Comparison of ENCODE assay signal across 8 mouse cellular contexts in the genomic region with DNA sequence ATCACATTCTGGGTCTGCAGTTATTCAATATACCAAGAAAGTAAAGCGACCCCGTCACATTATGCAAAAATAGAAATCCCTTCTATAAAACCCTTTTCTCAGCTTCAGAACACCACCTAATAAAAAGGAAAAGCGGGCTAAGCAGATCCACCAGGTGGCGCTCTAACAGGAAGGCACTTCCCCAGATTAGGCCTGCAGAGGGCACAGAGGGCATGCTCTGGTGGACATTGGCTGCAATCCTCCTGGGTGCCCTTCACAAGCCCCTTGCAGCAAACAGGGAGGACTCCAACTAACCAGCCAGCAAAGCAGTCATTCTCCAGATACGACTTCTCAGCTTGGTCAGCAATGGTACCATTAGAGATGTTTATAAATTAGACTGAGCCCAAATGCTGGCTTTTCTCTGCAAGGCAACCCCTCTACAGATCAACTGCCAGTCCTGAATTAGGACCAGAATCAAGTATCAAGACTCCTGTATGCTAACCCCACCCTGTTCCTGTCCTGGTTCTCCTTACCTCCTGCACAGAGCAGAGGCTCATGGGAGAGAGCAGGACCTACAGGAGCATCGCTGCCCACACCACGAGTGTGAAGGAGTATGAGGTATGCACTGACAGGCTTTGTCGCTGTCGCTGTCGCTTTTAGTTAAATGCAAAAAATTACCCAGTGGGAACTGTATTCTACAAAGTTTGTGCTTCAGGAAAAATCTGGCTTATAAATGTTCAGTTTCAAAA. TPM values are rescaled to one million over a fixed set of nuclear protein-coding genes. Genes with fewer than 3 reads are reported as not detected.
A peak's percentile ranks its signal among the peaks of the same experiment; 100 is the strongest.
DNase-seq lines count a peak whose midpoint lies in the region; ATAC-seq and TF ChIP-seq lines count a peak whose summit lies in the region.

No protein-coding gene starts in this region.

- TF ChIP-seq EP300 in stomach, postnatal 0 days (optimal IDR thresholded peaks at IDR 0.05): no peak

- peak; percentile 93 for TF ChIP-seq CTCF in hindbrain, postnatal 0 days (IDR thresholded peaks at IDR 0.05; ENCODE audit: low read depth)
- TF ChIP-seq CTCF in stomach, postnatal 0 days (IDR thresholded peaks at IDR 0.05; ENCODE audit: low read depth): peak; percentile 95

- peak; percentile 76 for DNase-seq in liver
- peak; percentile 75 for DNase-seq in cerebellum, adult 8-10 months
- DNase-seq in gastrocnemius, adult 18-20 months (ENCODE audit: low spot score): peak; percentile 67
- DNase-seq in hindbrain, postnatal 0 days (ENCODE audit: low spot score): peak; percentile 82
- peak; percentile 31 to 79 for DNase-seq in left cerebral cortex, postnatal 10 days (ENCODE audit: extremely low spot score in 1 of 2, low spot score in 2 of 2)
- peak; percentile 85 for DNase-seq in naive thymus-derived CD4-positive, alpha-beta T cell, adult 2 months (ENCODE audit: low read depth)
- DNase-seq in stomach, postnatal 0 days (ENCODE audit: low spot score): peak; percentile 76

- H3K4me3 ChIP-seq in liver, embryonic 12.5 days: no peak overlapping the region
- H3K4me3 ChIP-seq in hindbrain, postnatal 0 days (ENCODE audit: low read length): no peak overlapping the region
- no peak overlapping the region for H3K4me3 ChIP-seq in stomach, postnatal 0 days (ENCODE audit: low read depth, low read length)

- no peak overlapping the region for H3K9ac ChIP-seq in liver, embryonic 12.5 days
- H3K9ac ChIP-seq in hindbrain, postnatal 0 days (replicated peaks; ENCODE audit: low read length): no peak overlapping the region
- H3K9ac ChIP-seq in stomach, postnatal 0 days (ENCODE audit: low read length): no peak overlapping the region

- H3K27ac ChIP-seq in liver, embryonic 12.5 days: no peak overlapping the region
- H3K27ac ChIP-seq in hindbrain, postnatal 0 days: no peak overlapping the region
- no peak overlapping the region for H3K27ac ChIP-seq in stomach, postnatal 0 days (replicated peaks)

- intact Hi-C loops in left cerebral cortex, postnatal 10 days (cut with DNase I): loop anchor here (2.0 to 5.0 kb wide), 2 partner anchors 184 to 228 kb away; no protein-coding TSS in a partner anchor

- no peaks in the 10 kb centered on the region for H3K9me3 ChIP-seq in liver, embryonic 12.5 days (replicated peaks)
- no peaks in the 10 kb centered on the region for H3K9me3 ChIP-seq in hindbrain, postnatal 0 days (ENCODE audit: low read length)
- no peaks in the 10 kb centered on the region for H3K9me3 ChIP-seq in stomach, postnatal 0 days (ENCODE audit: control insufficient read depth, low read length)

- no peaks in the 10 kb centered on the region for H3K27me3 ChIP-seq in liver, embryonic 12.5 days (replicated peaks)
- no peaks in the 10 kb centered on the region for H3K27me3 ChIP-seq in hindbrain, postnatal 0 days (ENCODE audit: insufficient read depth, low read length)
- no peaks in the 10 kb centered on the region for H3K27me3 ChIP-seq in stomach, postnatal 0 days (ENCODE audit: control insufficient read depth, insufficient read depth, low read length)

- H3K4me2 ChIP-seq in liver, embryonic 12.5 days: no peak overlapping the region
- no peak overlapping the region for H3K4me2 ChIP-seq in hindbrain, postnatal 0 days (ENCODE audit: low read depth, low read length)
- H3K4me2 ChIP-seq in stomach, postnatal 0 days (replicated peaks; ENCODE audit: low read depth): no peak overlapping the region

- no peaks in the 10 kb centered on the region for H3K4me1 ChIP-seq in liver, embryonic 12.5 days
- no peaks in the 10 kb centered on the region for H3K4me1 ChIP-seq in hindbrain, postnatal 0 days (ENCODE audit: insufficient read depth, low read length)
- H3K4me1 ChIP-seq in stomach, postnatal 0 days (replicated peaks; ENCODE audit: control insufficient read depth, insufficient read depth): no peaks in the 10 kb centered on the region

- no peak for ATAC-seq in liver, embryonic 12.5 days
- ATAC-seq in hindbrain, postnatal 0 days: peak; percentile 77
- 0 out of 2 replicates have a peak, but pooled peaks have one; percentile 29 for ATAC-seq in stomach, postnatal 0 days (ENCODE audit: low FRiP score, low TSS enrichment)

- H3K36me3 ChIP-seq in liver, embryonic 12.5 days: peaks cover 6% of the 10 kb centered on the region
- peaks cover 4% of the 10 kb centered on the region; the same call in 1 of the 2 replicates for H3K36me3 ChIP-seq in hindbrain, postnatal 0 days (ENCODE audit: insufficient read depth, low read length)
- H3K36me3 ChIP-seq in stomach, postnatal 0 days (ENCODE audit: control insufficient read depth, insufficient read depth, low read length): no peaks in the 10 kb centered on the region

- 58% methylated on average over 10 of the region's 10 CpGs for whole genome bisulfite sequencing in liver, embryonic 12.5 days (ENCODE audit: insufficient replicate concordance)
- 59% methylated on average over 10 of the region's 10 CpGs for WGBS in hindbrain, postnatal 0 days
- 61% methylated on average over 10 of the region's 10 CpGs for WGBS in stomach, postnatal 0 days

RNA-seq across cellular contexts. Expression of a gene that starts 32.3 kb away (rescaled TPM):
- 297 and 303 TPM in 2 replicates for polyA plus RNA-seq in liver, embryonic 12.5 days (2016; fragmentation: Nextera tagmentation; extraction: Ambion mirVana)
- total RNA-seq in gastrocnemius, adult 18-20 months (2021): 10 to 100 TPM; 65.0 to 66.1 TPM
- 109 and 182 TPM in 2 replicates for total RNA-seq in hindbrain, postnatal 0 days (2014; rRNA removed)
- polyA plus RNA-seq in hindbrain, postnatal 0 days (2015; fragmentation: Nextera tagmentation; extraction: Ambion mirVana): 215 and 218 TPM in 2 replicates
- total RNA-seq in left cerebral cortex, postnatal 10 days (2021): 10 to 100 TPM; 89.6 to 93.4 TPM
- polyA plus RNA-seq in stomach, postnatal 0 days (2015; fragmentation: Nextera tagmentation; extraction: Ambion mirVana): 364 and 367 TPM in 2 replicates
